Mouse (Mus musculus): ENCODE results near the gene Hp1bp3. TPM values are rescaled to one million over a fixed set of nuclear protein-coding genes. Genes with fewer than 3 reads are reported as not detected.

The Hp1bp3 gene
- polyA plus RNA-seq, 1 experiment, result 54.7 TPM

DNA sequence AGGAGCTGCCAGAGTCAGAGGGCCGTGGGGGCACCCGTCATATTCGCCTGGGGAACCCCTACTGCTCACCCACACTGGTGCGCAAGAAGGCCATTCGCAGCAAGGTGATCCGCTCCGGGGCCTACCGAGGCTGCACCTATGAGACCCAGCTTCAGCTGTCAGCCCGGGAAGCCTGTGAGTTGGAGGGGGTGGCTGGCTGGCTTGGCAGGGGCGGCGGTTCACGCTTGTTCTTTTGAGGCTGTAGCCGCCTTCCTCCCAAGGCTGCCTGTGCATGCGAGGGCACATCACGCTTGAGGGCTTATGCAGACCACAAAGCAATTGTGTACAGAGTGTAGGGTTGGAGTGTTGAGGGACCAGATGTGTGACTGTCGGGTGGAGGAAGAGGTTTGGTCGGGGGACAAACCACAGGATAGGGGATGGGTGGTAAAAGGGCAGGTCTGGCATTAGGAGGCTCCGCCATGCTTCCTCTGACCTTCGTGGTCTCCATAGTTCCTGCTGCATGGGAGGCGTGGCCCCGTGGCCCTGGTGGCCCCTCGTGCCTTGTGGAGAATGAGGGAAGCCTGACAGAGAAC lies 41.1 kb downstream of the Hp1bp3 start:
- Histone ChIP-seq H3K79me2 (ENCODE audit: control insufficient read depth, insufficient read depth) (no peaks in the 10 kb centered on the region), H3ac (ENCODE audit: control insufficient read depth, insufficient read length) (no peak overlapping the region), H3K27me3 (ENCODE audit: control insufficient read depth, insufficient read depth, insufficient read length) (no peaks in the 10 kb centered on the region), H3K36me3 (ENCODE audit: control insufficient read depth, insufficient read depth) (no peaks in the 10 kb centered on the region), H3K4me3 (no peak overlapping the region), H3K4me2 (ENCODE audit: low read depth) (no peak overlapping the region)
- TF ChIP-seq POLR2A (IDR thresholded peaks at IDR 0.05; ENCODE audit: insufficient read length, low read depth) (no peak), CEBPB (IDR thresholded peaks at IDR 0.05; ENCODE audit: insufficient read depth, poor library complexity, severe bottlenecking) (no peak), USF1 (IDR thresholded peaks at IDR 0.05; ENCODE audit: low read depth) (no peak), MYOD1 (IDR thresholded peaks at IDR 0.05; ENCODE audit: control insufficient read depth in 1 of 3, insufficient read length in 2 of 3, low read depth in 2 of 3) (no peak), MAX (IDR thresholded peaks at IDR 0.05; ENCODE audit: low read depth) (no peak), TCF12 (IDR thresholded peaks at IDR 0.05; ENCODE audit: insufficient read depth, poor library complexity, severe bottlenecking) (no peak), MYOG (IDR thresholded peaks at IDR 0.05; ENCODE audit: control insufficient read depth in 1 of 3, insufficient read depth in 1 of 3, insufficient read length in 2 of 3, low read depth in 2 of 3) (no peak), SRF (IDR thresholded peaks at IDR 0.05; ENCODE audit: control insufficient read depth, insufficient read length, low read depth) (no peak), REST (IDR thresholded peaks at IDR 0.05; ENCODE audit: insufficient read depth, insufficient read length) (no peak), TCF3 (IDR thresholded peaks at IDR 0.05; ENCODE audit: insufficient read length, low read depth) (no peak), POLR2AphosphoS2 (IDR thresholded peaks at IDR 0.05; ENCODE audit: insufficient read length, low read depth) (no peak), E2F4 (IDR thresholded peaks at IDR 0.05; ENCODE audit: insufficient read depth) (no peak)

DNA sequence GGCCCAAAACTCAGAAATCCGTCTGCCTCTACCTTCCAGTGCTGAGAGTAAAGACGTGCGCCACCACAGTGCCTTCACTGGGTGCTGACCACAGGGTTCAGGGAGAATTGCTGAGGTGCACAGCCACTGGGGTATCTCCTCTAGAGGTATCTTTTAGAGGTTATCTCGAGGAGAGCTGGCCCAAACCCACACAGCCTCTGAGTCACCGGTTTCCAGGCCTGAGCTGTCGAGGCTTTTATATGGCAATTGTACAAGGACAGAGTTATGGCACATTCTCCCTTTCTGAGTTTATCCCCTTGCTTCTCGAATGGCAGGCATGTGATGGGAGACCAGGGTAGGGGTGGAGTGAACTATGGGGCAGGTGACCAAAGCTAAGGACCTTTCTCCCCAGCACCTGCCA lies 42.6 kb downstream of the Hp1bp3 start:
- Histone ChIP-seq H3K79me2 (ENCODE audit: control insufficient read depth, insufficient read depth) (no peaks in the 10 kb centered on the region), H3K4me3 (no peak overlapping the region), H3K4me2 (ENCODE audit: low read depth) (no peak overlapping the region), H3K27me3 (ENCODE audit: control insufficient read depth, insufficient read depth, insufficient read length) (no peaks in the 10 kb centered on the region), H3ac (ENCODE audit: control insufficient read depth, insufficient read length) (no peak overlapping the region), H3K36me3 (ENCODE audit: control insufficient read depth, insufficient read depth) (no peaks in the 10 kb centered on the region)
- TF ChIP-seq TCF12 (IDR thresholded peaks at IDR 0.05; ENCODE audit: insufficient read depth, poor library complexity, severe bottlenecking), result no peak

- no peaks in the 10 kb centered on the region for H3K27me3 ChIP-seq (ENCODE audit: control insufficient read depth, insufficient read depth, insufficient read length)
- H3K4me2 ChIP-seq (ENCODE audit: low read depth), result no peak overlapping the region
- TF ChIP-seq POLR2AphosphoS2 (IDR thresholded peaks at IDR 0.05; ENCODE audit: insufficient read length, low read depth) (no peak), CEBPB (IDR thresholded peaks at IDR 0.05; ENCODE audit: insufficient read depth, poor library complexity, severe bottlenecking) (no peak), MAX (IDR thresholded peaks at IDR 0.05; ENCODE audit: low read depth) (no peak), E2F4 (IDR thresholded peaks at IDR 0.05; ENCODE audit: insufficient read depth) (no peak), MYOG (IDR thresholded peaks at IDR 0.05; ENCODE audit: control insufficient read depth in 1 of 3, insufficient read depth in 1 of 3, insufficient read length in 2 of 3, low read depth in 2 of 3) (no peak), REST (IDR thresholded peaks at IDR 0.05; ENCODE audit: insufficient read depth, insufficient read length) (no peak), USF1 (IDR thresholded peaks at IDR 0.05; ENCODE audit: low read depth) (no peak)
- no peaks in the 10 kb centered on the region for H3K36me3 ChIP-seq (ENCODE audit: control insufficient read depth, insufficient read depth)
- H3ac ChIP-seq (ENCODE audit: control insufficient read depth, insufficient read length), result no peak overlapping the region
- no peaks in the 10 kb centered on the region for H3K79me2 ChIP-seq (ENCODE audit: control insufficient read depth, insufficient read depth)
- H3K4me3 ChIP-seq, result no peak overlapping the region
Observed at GRCm38 (mm10) chr4:138259482-138259881, 43.4 kb downstream of the Hp1bp3 start.

GRCm38 (mm10) chr4:138261843-138262681 lies 46.0 kb downstream of the Hp1bp3 start:
- Histone ChIP-seq H3K36me3 (ENCODE audit: control insufficient read depth, insufficient read depth) (no peaks in the 10 kb centered on the region), H3K79me2 (ENCODE audit: control insufficient read depth, insufficient read depth) (no peaks in the 10 kb centered on the region), H3K4me2 (ENCODE audit: low read depth) (peak overlapping the region; percentile 70), H3ac (ENCODE audit: control insufficient read depth, insufficient read length) (peak overlapping the region; percentile 16), H3K4me3 (peak overlapping the region; percentile 17), H3K27me3 (ENCODE audit: control insufficient read depth, insufficient read depth, insufficient read length) (no peaks in the 10 kb centered on the region)
- TF ChIP-seq POLR2AphosphoS2 (IDR thresholded peaks at IDR 0.05; ENCODE audit: insufficient read length, low read depth) (no peak), POLR2A (IDR thresholded peaks at IDR 0.05; ENCODE audit: insufficient read length, low read depth) (no peak), REST (IDR thresholded peaks at IDR 0.05; ENCODE audit: insufficient read depth, insufficient read length) (no peak), MYOD1 (IDR thresholded peaks at IDR 0.05; ENCODE audit: control insufficient read depth in 1 of 3, insufficient read length in 2 of 3, low read depth in 2 of 3) (no peak), USF1 (IDR thresholded peaks at IDR 0.05; ENCODE audit: low read depth) (no peak), CEBPB (IDR thresholded peaks at IDR 0.05; ENCODE audit: insufficient read depth, poor library complexity, severe bottlenecking) (no peak), TCF3 (IDR thresholded peaks at IDR 0.05; ENCODE audit: insufficient read length, low read depth) (no peak), E2F4 (IDR thresholded peaks at IDR 0.05; ENCODE audit: insufficient read depth) (no peak), MAX (IDR thresholded peaks at IDR 0.05; ENCODE audit: low read depth) (no peak), MYOG (IDR thresholded peaks at IDR 0.05; ENCODE audit: control insufficient read depth in 1 of 3, insufficient read depth in 1 of 3, insufficient read length in 2 of 3, low read depth in 2 of 3) (no peak), SRF (IDR thresholded peaks at IDR 0.05; ENCODE audit: control insufficient read depth, insufficient read length, low read depth) (no peak), TCF12 (IDR thresholded peaks at IDR 0.05; ENCODE audit: insufficient read depth, poor library complexity, severe bottlenecking) (no peak)

DNA sequence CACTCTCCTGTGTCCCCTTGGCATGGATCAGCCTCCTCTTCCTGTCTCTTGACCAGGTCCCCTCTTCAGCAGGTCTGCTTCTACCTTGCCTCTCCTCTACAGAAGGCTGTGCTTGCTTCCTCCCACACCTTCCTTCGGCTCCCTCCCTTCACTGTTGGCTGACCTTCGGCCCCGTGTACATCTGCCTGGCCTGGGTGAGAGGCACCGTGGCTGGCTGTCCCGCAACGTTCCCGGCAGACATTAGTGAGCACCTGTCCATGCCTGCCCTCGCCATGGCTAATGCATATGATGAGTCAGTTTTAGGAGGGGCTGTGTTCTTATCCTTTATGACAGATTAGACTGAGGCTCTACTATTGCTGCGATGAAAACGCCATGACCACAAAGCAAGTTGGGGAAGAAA lies 51.8 kb downstream of the Hp1bp3 start:
- Histone ChIP-seq H3K27me3 (ENCODE audit: control insufficient read depth, insufficient read depth, insufficient read length) (peaks cover 13% of the 10 kb centered on the region), H3ac (ENCODE audit: control insufficient read depth, insufficient read length) (no peak overlapping the region), H3K36me3 (ENCODE audit: control insufficient read depth, insufficient read depth) (no peaks in the 10 kb centered on the region), H3K4me2 (ENCODE audit: low read depth) (no peak overlapping the region), H3K79me2 (ENCODE audit: control insufficient read depth, insufficient read depth) (no peaks in the 10 kb centered on the region), H3K4me3 (no peak overlapping the region)
- TF ChIP-seq MAX (IDR thresholded peaks at IDR 0.05; ENCODE audit: low read depth) (no peak), USF1 (IDR thresholded peaks at IDR 0.05; ENCODE audit: low read depth) (no peak), SRF (IDR thresholded peaks at IDR 0.05; ENCODE audit: control insufficient read depth, insufficient read length, low read depth) (no peak), CEBPB (IDR thresholded peaks at IDR 0.05; ENCODE audit: insufficient read depth, poor library complexity, severe bottlenecking) (no peak), MYOG (IDR thresholded peaks at IDR 0.05; ENCODE audit: control insufficient read depth in 1 of 3, insufficient read depth in 1 of 3, insufficient read length in 2 of 3, low read depth in 2 of 3) (no peak), E2F4 (IDR thresholded peaks at IDR 0.05; ENCODE audit: insufficient read depth) (no peak), POLR2A (IDR thresholded peaks at IDR 0.05; ENCODE audit: insufficient read length, low read depth) (no peak), MYOD1 (IDR thresholded peaks at IDR 0.05; ENCODE audit: control insufficient read depth in 1 of 3, insufficient read length in 2 of 3, low read depth in 2 of 3) (no peak)
